Mouse (Mus musculus) embryonic facial prominence, embryonic 11.5 days (tissue): ENCODE data around the gene Fam173b. TPM values are rescaled to one million over a fixed set of nuclear protein-coding genes. Genes with fewer than 3 reads are reported as not detected.

Experiments used
- ATAC-seq: fragments of 200-750 bp; cut with Nextera tagmentation; replicated peaks from 2 replicates; pipeline ENCODE4 v1.8.0; 2017; ENCODE audit warnings: low read depth; ENCODE audit not compliant: insufficient number of reproducible peaks, low FRiP score, low TSS enrichment
- DNase-seq: peaks from one replicate; pipeline ENCODE4 v3.0.0-alpha.2; 2015; ENCODE audit warnings: low spot score
- H3K27ac ChIP-seq: fragments of 300-500 bp; sonication (generic); replicated peaks from 2 replicates; pipeline ENCODE4 v1.5.1; 2014; ENCODE audit warnings: mild to moderate bottlenecking, low read depth, low read length, control low read depth
- H3K27me3 ChIP-seq: fragments of 300-500 bp; sonication (generic); 2 replicates; pipeline ENCODE4 v1.6.1; 2014; ENCODE audit warnings: mild to moderate bottlenecking, low read length, moderate library complexity, mixed read lengths; ENCODE audit not compliant: control insufficient read depth, insufficient read depth
- H3K36me3 ChIP-seq: fragments of 300-500 bp; sonication (generic); replicated peaks from 2 replicates; pipeline ENCODE4 v1.6.1; 2014; ENCODE audit warnings: low read depth, mild to moderate bottlenecking, low read length, moderate library complexity, mixed read lengths; ENCODE audit not compliant: control insufficient read depth, insufficient read depth
- H3K4me1 ChIP-seq: fragments of 300-500 bp; sonication (generic); 2 replicates; pipeline ENCODE4 v1.6.1; 2014; ENCODE audit warnings: low read length, mixed read lengths; ENCODE audit not compliant: control insufficient read depth, insufficient read depth
- H3K4me2 ChIP-seq: fragments of 300-500 bp; sonication (generic); 2 replicates; pipeline ENCODE4 v1.6.1; 2014; ENCODE audit warnings: low read depth, mild to moderate bottlenecking, control low read depth, low read length, moderate library complexity
- H3K4me3 ChIP-seq: fragments of 300-500 bp; sonication (generic); 2 replicates; pipeline ENCODE4 v1.5.1; 2014; ENCODE audit warnings: low read depth, low read length, control low read depth
- H3K9ac ChIP-seq: fragments of 300-500 bp; sonication (generic); replicated peaks from 2 replicates; pipeline ENCODE4 v1.6.1; 2014; ENCODE audit warnings: mild to moderate bottlenecking, control low read depth, low read length
- H3K9me3 ChIP-seq: fragments of 300-500 bp; sonication (generic); replicated peaks from 2 replicates; pipeline ENCODE4 v1.6.1; 2016; ENCODE audit warnings: mild to moderate bottlenecking, low read length, inconsistent platforms, mixed read lengths; ENCODE audit not compliant: control insufficient read depth
- WGBS: fragments of 180-500 bp; shearing (Covaris S2); extraction: QIAGEN DNeasy Blood & Tissue Kit; methylation state at CpG from one replicate; pipeline ENCODE4 v1.1.7; 2014; 5-methylcytosine and 5-hydroxymethylcytosine counted together
- polyA plus RNA-seq: library from polyadenylated mRNA; unstranded; fragments of >200 nt; fragmentation: Nextera tagmentation; extraction: Ambion mirVana; gene quantifications from 2 replicates; pipeline ENCODE4 v1.2.1, GENCODE M21; 2014

The Fam173b gene
- polyA plus RNA-seq, 1 experiment from 2014 or later, result 14.6 TPM

GRCm38 (mm10) chr15:31606821-31607220 lies 5.2 kb downstream of the Fam173b start:
- 72% methylated on average over 6 of the region's 6 CpGs for WGBS

GRCm38 (mm10) chr15:31611027-31611426 lies 9.4 kb downstream of the Fam173b start:
- 67% methylated on average over 3 of the region's 3 CpGs for WGBS
- ATAC-seq (no peak), DNase-seq (peak; percentile 53)
- H3K4me2 ChIP-seq, result no peak overlapping the region
- H3K4me1 ChIP-seq, result no peaks in the 10 kb centered on the region
- H3K4me3 ChIP-seq, result no peak overlapping the region
- H3K27me3 ChIP-seq, result no peaks in the 10 kb centered on the region
- no peak overlapping the region for H3K27ac ChIP-seq
- no peaks in the 10 kb centered on the region for H3K9me3 ChIP-seq
- H3K9ac ChIP-seq, result no peak overlapping the region
- H3K36me3 ChIP-seq, result no peaks in the 10 kb centered on the region

More at GRCm38 (mm10) chr15:31606821-31607220, 5.2 kb downstream of the Fam173b start:
- Histone ChIP-seq H3K4me1 (no peaks in the 10 kb centered on the region), H3K27me3 (no peaks in the 10 kb centered on the region), H3K4me2 (no peak overlapping the region), H3K4me3 (no peak overlapping the region), H3K9ac (no peak overlapping the region), H3K27ac (no peak overlapping the region), H3K9me3 (no peaks in the 10 kb centered on the region), H3K36me3 (no peaks in the 10 kb centered on the region)
- DNase-seq, result no peak
- no peak for ATAC-seq

GRCm38 (mm10) chr15:31611976-31612375 lies 10.3 kb downstream of the Fam173b start:
- Histone ChIP-seq H3K4me3 (no peak overlapping the region), H3K27me3 (no peaks in the 10 kb centered on the region), H3K9me3 (no peaks in the 10 kb centered on the region), H3K4me1 (no peaks in the 10 kb centered on the region), H3K9ac (no peak overlapping the region), H3K27ac (no peak overlapping the region), H3K4me2 (no peak overlapping the region), H3K36me3 (no peaks in the 10 kb centered on the region)
- WGBS, result 86% methylated on average over 4 of the region's 4 CpGs
- no peak for DNase-seq
- no peak for ATAC-seq

DNA sequence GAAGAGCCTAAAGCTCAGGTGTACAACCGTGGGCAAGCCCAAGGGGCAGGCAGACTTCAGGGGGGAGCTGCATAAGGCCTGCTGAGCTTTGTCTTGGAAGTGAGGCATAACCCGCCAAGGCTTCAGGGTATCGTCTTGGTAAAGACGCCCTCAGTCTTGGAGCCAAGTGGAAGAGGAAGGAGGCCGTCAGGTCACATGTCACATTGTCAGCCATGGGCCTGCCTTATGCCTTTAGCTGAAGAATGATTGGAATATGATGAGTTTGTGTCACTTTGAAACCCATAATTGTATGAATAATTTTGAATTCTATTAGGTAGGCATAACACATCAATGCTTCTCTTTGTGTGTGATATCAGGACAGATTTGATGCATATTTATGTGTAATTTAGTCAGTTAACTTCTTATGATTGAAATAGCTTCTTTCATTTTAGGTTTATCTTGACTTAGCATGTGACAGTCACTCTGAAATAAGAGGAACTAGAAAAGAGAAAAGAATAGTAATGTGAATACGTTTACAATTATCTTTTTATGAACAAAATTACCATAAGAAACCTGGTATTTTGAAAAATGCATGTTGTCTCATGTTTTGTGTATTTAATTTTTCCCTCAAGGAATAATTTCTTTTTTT lies 12.3 kb downstream of the Fam173b start:
- H3K27ac ChIP-seq, result no peak overlapping the region
- no peak for ATAC-seq
- no peaks in the 10 kb centered on the region for H3K36me3 ChIP-seq
- no peak overlapping the region for H3K9ac ChIP-seq
- H3K27me3 ChIP-seq, result no peaks in the 10 kb centered on the region
- H3K4me3 ChIP-seq, result no peak overlapping the region
- H3K4me2 ChIP-seq, result no peak overlapping the region
- no peak for DNase-seq
- 89% methylated on average over 6 of the region's 6 CpGs for WGBS
- H3K9me3 ChIP-seq, result no peaks in the 10 kb centered on the region
- no peaks in the 10 kb centered on the region for H3K4me1 ChIP-seq

DNA sequence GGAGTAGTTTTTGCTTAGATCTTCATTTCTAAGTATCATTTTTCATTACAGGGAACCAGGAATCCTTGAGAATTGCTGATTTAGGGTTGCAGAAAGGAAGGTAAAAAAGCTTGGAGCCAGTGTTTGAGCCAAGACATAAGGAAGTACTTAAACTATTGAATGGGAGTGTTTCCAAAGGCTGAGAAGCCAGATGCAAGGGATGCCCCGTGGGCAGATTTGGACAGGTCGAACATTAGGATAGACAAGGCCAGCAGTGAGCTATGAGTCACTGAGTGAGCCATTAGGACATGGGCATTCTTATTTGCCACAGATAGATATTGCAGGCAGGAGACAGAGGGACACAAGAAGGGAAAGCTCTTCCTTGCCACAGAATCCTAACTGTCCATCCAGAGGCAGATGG lies 13.0 kb downstream of the Fam173b start:
- 53% methylated on average over 2 of the region's 2 CpGs for WGBS
- ATAC-seq, result no peak

GRCm38 (mm10) chr15:31617261-31617660 lies 15.6 kb downstream of the Fam173b start:
- Histone ChIP-seq H3K9me3 (no peaks in the 10 kb centered on the region), H3K36me3 (no peaks in the 10 kb centered on the region; the same call in 1 of the 2 replicates), H3K27ac (no peak overlapping the region), H3K27me3 (no peaks in the 10 kb centered on the region), H3K9ac (no peak overlapping the region), H3K4me1 (no peaks in the 10 kb centered on the region), H3K4me2 (no peak overlapping the region), H3K4me3 (no peak overlapping the region)
- ATAC-seq, result no peak
- WGBS, result 89% methylated on average over 9 of the region's 9 CpGs
- no peak for DNase-seq

More for the DNA sequence above, 13.0 kb downstream of the Fam173b start:
- Histone ChIP-seq H3K9me3 (no peaks in the 10 kb centered on the region), H3K9ac (no peak overlapping the region), H3K4me1 (no peaks in the 10 kb centered on the region), H3K27ac (no peak overlapping the region), H3K27me3 (no peaks in the 10 kb centered on the region), H3K4me3 (no peak overlapping the region), H3K4me2 (no peak overlapping the region), H3K36me3 (no peaks in the 10 kb centered on the region; the same call in 1 of the 2 replicates)
- no peak for DNase-seq

GRCm38 (mm10) chr15:31619521-31619920 lies 17.9 kb downstream of the Fam173b start:
- H3K9ac ChIP-seq, result no peak overlapping the region
- 92% methylated on average over 8 of the region's 8 CpGs for WGBS
- no peaks in the 10 kb centered on the region; the same call in 1 of the 2 replicates for H3K9me3 ChIP-seq
- H3K4me3 ChIP-seq, result no peak overlapping the region
- no peak overlapping the region for H3K27ac ChIP-seq
- no peak for DNase-seq
- H3K36me3 ChIP-seq, result no peaks in the 10 kb centered on the region; the same call in 1 of the 2 replicates
- no peak for ATAC-seq
- no peaks in the 10 kb centered on the region for H3K27me3 ChIP-seq
- H3K4me2 ChIP-seq, result no peak overlapping the region
- no peaks in the 10 kb centered on the region for H3K4me1 ChIP-seq

- H3K36me3 ChIP-seq, result no peaks in the 10 kb centered on the region
- ATAC-seq, result no peak
- H3K4me3 ChIP-seq, result no peak overlapping the region
- H3K4me1 ChIP-seq, result no peaks in the 10 kb centered on the region
- peak overlapping the region; percentile 29 for H3K9ac ChIP-seq
- no peaks in the 10 kb centered on the region for H3K27me3 ChIP-seq
- H3K4me2 ChIP-seq, result no peak overlapping the region
- 36% methylated on average over 12 of the region's 12 CpGs for WGBS
- peak; percentile 36 for DNase-seq
- no peaks in the 10 kb centered on the region; the same call in 1 of the 2 replicates for H3K9me3 ChIP-seq
- H3K27ac ChIP-seq, result peak overlapping the region; percentile 57
Observed at GRCm38 (mm10) chr15:31627277-31628154, 25.9 kb downstream of the Fam173b start.
